Mouse (Mus musculus) bone marrow, adult 2 months (tissue): ENCODE data around the gene Bcr. TPM values are rescaled to one million over a fixed set of nuclear protein-coding genes. Genes with fewer than 3 reads are reported as not detected.

Experiments used
- H3K27ac ChIP-seq: fragments of 200-500 bp; 2 replicates; pipeline ENCODE4 v1.5.1; 2012; ENCODE audit warnings: low read depth, mild to moderate bottlenecking, control low read depth, inconsistent platforms, low read length; ENCODE audit not compliant: control insufficient read depth, poor library complexity, insufficient read depth
- H3K4me1 ChIP-seq: fragments of 200-500 bp; 2 replicates; pipeline ENCODE4 v1.6.1; 2011; ENCODE audit warnings: low read length; ENCODE audit not compliant: control insufficient read depth, insufficient read depth
- H3K4me3 ChIP-seq: fragments of 200-500 bp; replicated peaks from 2 replicates; pipeline ENCODE3; 2011; ENCODE audit warnings: mild to moderate bottlenecking, low read depth, low read length, control low read depth; ENCODE audit not compliant: control insufficient read depth
- CTCF ChIP-seq: fragments of 200-500 bp; IDR thresholded peaks from 2 replicates; pipeline ENCODE4 v1.5.1; 2011; ENCODE audit warnings: low read length, control low read depth; ENCODE audit not compliant: control insufficient read depth, insufficient read depth
- POLR2A ChIP-seq: fragments of 200-500 bp; IDR thresholded peaks from 2 replicates; pipeline ENCODE4 v1.6.1; 2011; ENCODE audit warnings: low read depth, mild to moderate bottlenecking, control low read depth, low read length, borderline replicate concordance; ENCODE audit not compliant: control insufficient read depth
- WGBS: fragments of 180-500 bp; shearing (Covaris S2); methylation state at CpG from one replicate; pipeline ENCODE4 v1.1.7; 2018; 5-methylcytosine and 5-hydroxymethylcytosine counted together
- polyA plus RNA-seq: library from polyadenylated mRNA; stranded (reverse); fragments of >200 nt; gene quantifications from 2 replicates; pipeline ENCODE4 v1.2.4, GENCODE M21; 2011; ENCODE audit warnings: low replicate concordance; ENCODE audit not compliant: missing spikeins, insufficient read depth, insufficient read length

The Bcr gene
- polyA plus RNA-seq, 1 experiment, result 26.6 TPM

- 72% methylated on average over 1 of the region's 1 CpGs for WGBS
- Histone ChIP-seq H3K4me3 (no peak overlapping the region), H3K4me1 (no peaks in the 10 kb centered on the region), H3K27ac (no peak overlapping the region)
- TF ChIP-seq POLR2A, result no peak
- no peak for TF ChIP-seq CTCF
Observed at GRCm38 (mm10) chr10:75197817-75198216, 137.4 kb downstream of the Bcr start.

DNA sequence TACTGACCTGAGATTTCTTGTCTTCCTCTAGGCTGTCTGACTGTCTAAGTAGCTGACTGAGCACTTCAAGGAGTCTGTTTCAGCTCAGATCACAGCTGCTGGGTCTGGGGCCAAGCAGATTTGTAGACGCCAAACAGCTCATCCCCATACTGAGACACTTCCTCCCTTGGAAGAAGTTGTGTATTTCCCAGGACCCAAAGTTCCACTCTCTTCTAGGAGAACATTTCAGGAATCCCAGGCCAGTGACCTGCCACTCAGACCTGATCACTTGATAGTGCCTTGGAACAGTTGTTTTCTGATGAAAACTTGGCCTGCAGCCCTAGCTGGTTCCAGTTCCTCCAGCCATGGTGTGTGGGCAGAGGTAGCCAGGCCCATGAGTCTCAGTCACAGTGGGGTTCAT lies 140.3 kb downstream of the Bcr start:
- Histone ChIP-seq H3K4me3 (no peak overlapping the region), H3K27ac (no peak overlapping the region), H3K4me1 (no peaks in the 10 kb centered on the region)
- WGBS, result 88% methylated on average over 1 of the region's 1 CpGs
- no peak for TF ChIP-seq POLR2A
- no peak for TF ChIP-seq CTCF

DNA sequence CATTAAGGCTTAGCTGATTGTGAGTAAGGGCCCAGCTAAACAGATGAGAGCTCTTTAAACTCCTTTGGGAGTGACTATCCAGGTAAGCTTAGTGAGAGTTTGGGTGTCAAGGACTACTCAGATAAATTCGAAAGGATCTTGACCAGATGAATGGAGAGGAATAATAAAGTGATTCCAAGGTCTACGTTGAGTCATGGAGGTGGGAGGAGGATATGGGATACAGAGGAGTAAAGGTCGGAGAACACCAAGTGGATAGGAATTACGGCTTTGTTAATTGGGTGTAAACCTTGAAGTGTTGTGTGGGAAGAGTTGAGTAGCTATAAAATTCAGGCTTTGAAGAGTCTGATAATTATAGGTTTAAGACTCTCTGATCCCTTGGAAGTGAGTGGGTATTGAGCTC lies 145.8 kb downstream of the Bcr start:
- TF ChIP-seq CTCF, result no peak
- no peak for TF ChIP-seq POLR2A
- WGBS, result 80% methylated on average over 4 of the region's 4 CpGs
- Histone ChIP-seq H3K4me1 (no peaks in the 10 kb centered on the region), H3K27ac (no peak overlapping the region), H3K4me3 (no peak overlapping the region)

- Histone ChIP-seq H3K4me3 (no peak overlapping the region), H3K27ac (no peak overlapping the region), H3K4me1 (no peaks in the 10 kb centered on the region)
- 85% methylated on average over 3 of the region's 3 CpGs for WGBS
- TF ChIP-seq CTCF (no peak), POLR2A (no peak)
Observed at GRCm38 (mm10) chr10:75210841-75211240, 150.4 kb downstream of the Bcr start.

- under 1% methylated on average over 78 of the region's 80 CpGs for WGBS
Observed at GRCm38 (mm10) chr10:75211807-75212645, 151.6 kb downstream of the Bcr start, which contains the start of gene Specc1l. Specc1l (plus strand) TSS chr10:75212073.

GRCm38 (mm10) chr10:75212981-75213380 lies 152.6 kb downstream of the Bcr start:
- Histone ChIP-seq H3K4me3 (no peak overlapping the region), H3K4me1 (no peaks in the 10 kb centered on the region), H3K27ac (no peak overlapping the region)
- TF ChIP-seq POLR2A, result no peak
- TF ChIP-seq CTCF, result no peak
- 57% methylated on average over 7 of the region's 7 CpGs for WGBS

More at GRCm38 (mm10) chr10:75211807-75212645, 151.6 kb downstream of the Bcr start, which contains the start of gene Specc1l:
- Histone ChIP-seq H3K4me1 (no peaks in the 10 kb centered on the region), H3K27ac (peak within 1 kb of the TSS; percentile 89), H3K4me3 (peak within 1 kb of the TSS; percentile 71)
- TF ChIP-seq POLR2A (peak; percentile 79; the same call in 1 of the 2 replicates), CTCF (no peak; the same call in 1 of the 2 replicates)

DNA sequence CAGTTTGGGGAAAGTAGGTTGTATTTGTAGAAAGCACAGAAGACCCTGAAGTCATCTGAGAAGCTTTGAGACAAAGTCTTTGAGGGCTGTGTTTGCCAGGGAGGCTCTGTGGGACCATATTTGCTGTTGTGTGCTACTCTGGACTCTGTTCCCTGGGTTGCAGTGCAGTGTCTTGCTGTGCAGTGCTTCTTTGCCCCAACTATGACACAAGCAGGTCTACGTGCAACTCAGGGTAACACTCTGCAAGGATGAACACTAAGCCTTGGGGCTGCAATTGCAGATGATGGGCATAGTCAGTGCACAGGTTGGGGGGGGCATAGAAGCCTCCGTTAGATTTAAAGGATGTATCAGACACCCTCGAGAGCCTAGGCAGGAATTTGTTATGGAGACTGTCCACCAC lies 160.3 kb downstream of the Bcr start:
- Histone ChIP-seq H3K4me1 (peaks cover 3% of the 10 kb centered on the region), H3K27ac (no peak overlapping the region), H3K4me3 (no peak overlapping the region)
- no peak for TF ChIP-seq POLR2A
- TF ChIP-seq CTCF, result no peak
- WGBS, result 86% methylated on average over 3 of the region's 3 CpGs

- no peak overlapping the region for H3K27ac ChIP-seq
- 50% methylated on average over 4 of the region's 4 CpGs for WGBS
- TF ChIP-seq CTCF, result no peak
- no peak for TF ChIP-seq POLR2A
- H3K4me1 ChIP-seq, result peaks cover 3% of the 10 kb centered on the region
- H3K4me3 ChIP-seq, result no peak overlapping the region
Observed at GRCm38 (mm10) chr10:75221936-75222610, 161.7 kb downstream of the Bcr start.

DNA sequence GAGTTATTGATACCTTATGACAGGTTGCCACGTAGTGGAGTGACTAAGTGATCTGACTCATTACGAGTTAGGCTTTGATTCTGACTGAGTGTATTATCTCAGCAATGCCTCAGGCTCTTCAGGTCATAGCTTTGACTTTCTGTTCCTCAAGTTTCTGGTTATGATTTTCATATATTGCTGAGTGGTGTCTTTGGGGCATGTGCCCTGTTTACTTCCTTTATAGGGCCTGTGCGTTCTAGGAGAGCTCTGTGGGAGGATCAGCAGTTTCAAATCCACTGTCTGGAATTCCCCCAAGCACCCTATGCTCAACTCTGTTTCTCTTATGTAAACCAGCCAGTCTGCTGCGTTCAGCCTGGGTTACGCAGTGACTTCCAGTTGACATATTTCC lies 162.2 kb downstream of the Bcr start:
- TF ChIP-seq POLR2A (no peak), CTCF (no peak)
- 53% methylated on average over 5 of the region's 5 CpGs for WGBS
- H3K4me3 ChIP-seq, result no peak overlapping the region

More for the DNA sequence above, 162.2 kb downstream of the Bcr start:
- Histone ChIP-seq H3K4me1 (peaks cover 3% of the 10 kb centered on the region), H3K27ac (peak overlapping the region; percentile 27; the same call in 1 of the 2 replicates)
